Comparison of ENCODE assay signal across 8 mouse cellular contexts in the genomic region with DNA sequence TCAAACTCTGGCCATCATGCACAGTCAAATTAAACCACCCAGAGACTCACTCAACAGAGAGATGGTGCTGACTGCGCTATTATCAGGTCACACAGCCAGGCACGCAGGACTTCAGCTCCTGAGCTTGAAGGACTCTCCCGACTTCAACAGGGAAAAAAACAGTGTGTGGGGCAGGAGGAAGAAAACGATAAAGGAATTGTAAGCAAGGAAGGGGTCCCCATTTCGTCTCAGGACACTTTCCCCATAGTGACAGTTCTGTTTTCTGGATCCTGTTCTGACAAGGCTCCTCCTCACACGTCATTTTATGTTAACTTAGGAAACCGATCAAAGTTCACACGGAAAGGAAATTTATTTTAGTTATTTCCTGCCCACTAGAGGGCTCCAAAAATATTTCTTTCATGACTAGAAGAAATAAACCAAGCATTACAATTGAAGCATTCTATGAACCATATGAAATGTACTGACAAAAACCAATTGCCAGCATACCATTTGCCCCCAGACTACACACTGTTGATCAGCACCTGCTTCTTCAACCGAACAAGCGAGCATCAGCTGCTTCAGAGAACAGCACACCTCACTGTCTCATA. TPM values are rescaled to one million over a fixed set of nuclear protein-coding genes. Genes with fewer than 3 reads are reported as not detected.
DNase-seq lines count a peak whose midpoint lies in the region; ATAC-seq and TF ChIP-seq lines count a peak whose summit lies in the region.

No protein-coding gene starts in this region.

- H3K4me2 ChIP-seq in neural tube, embryonic 15.5 days: peak overlapping the region; percentile 27

- TF ChIP-seq CTCF in lung, adult 2 months (IDR thresholded peaks at IDR 0.05; ENCODE audit: insufficient read depth, low read length): no peak

- no peak for ATAC-seq in CD4-positive, CD25-positive, alpha-beta regulatory T cell, adult 4 months
- no peak for ATAC-seq in neural tube, embryonic 15.5 days (ENCODE audit: low FRiP score)

- no peak for TF ChIP-seq POLR2A in lung, adult 2 months (IDR thresholded peaks at IDR 0.05; ENCODE audit: borderline replicate concordance, extremely low read depth, low read depth, low read length)

- no peaks in the 10 kb centered on the region for H3K27me3 ChIP-seq in neural tube, embryonic 15.5 days (replicated peaks)

- H3K27ac ChIP-seq in neural tube, embryonic 15.5 days (replicated peaks): no peak overlapping the region

- intact Hi-C loops in left cerebral cortex, postnatal 14 days (cut with DNase I): loop anchor here (2.0 to 10.0 kb wide), 2 partner anchors 213 to 245 kb away; no protein-coding TSS in a partner anchor

- H3K4me3 ChIP-seq in lung, adult 2 months (replicated peaks; ENCODE audit: extremely low read depth, low read depth, low read length): peak overlapping the region; percentile 8
- H3K4me3 ChIP-seq in neural tube, embryonic 15.5 days (replicated peaks): 0 out of 2 replicates have a peak overlapping the region, but pooled peaks have one; percentile 3

- H3K9ac ChIP-seq in neural tube, embryonic 15.5 days (replicated peaks): no peak overlapping the region

- DNase-seq in CD4-positive, CD25-positive, alpha-beta regulatory T cell, adult 2 months (ENCODE audit: low read depth, low spot score): peak; percentile 69
- no peak for DNase-seq in lung, adult 2 months
- DNase-seq in lung, postnatal 14 days: no peak
- peak; percentile 80 for DNase-seq in induced T-regulatory cell, adult 2 months (ENCODE audit: low read depth)
- DNase-seq in gastrocnemius, postnatal 25 days: no peak
- DNase-seq in left cerebral cortex, postnatal 14 days (ENCODE audit: low spot score in 2 of 2): no peak

- no peaks in the 10 kb centered on the region for H3K9me3 ChIP-seq in neural tube, embryonic 15.5 days (replicated peaks)

- 10% methylated on average over 10 of the region's 10 CpGs for WGBS in lung, adult 2 months
- WGBS in neural tube, embryonic 15.5 days: 49% methylated on average over 10 of the region's 10 CpGs

- no peaks in the 10 kb centered on the region for H3K36me3 ChIP-seq in neural tube, embryonic 15.5 days

- H3K4me1 ChIP-seq in lung, adult 2 months (ENCODE audit: control insufficient read depth, insufficient read depth, low read length): peaks cover 34% of the 10 kb centered on the region
- peaks cover 36% of the 10 kb centered on the region for H3K4me1 ChIP-seq in neural tube, embryonic 15.5 days

RNA-seq across cellular contexts. Expression of gene Ubl3, which starts 4.6 kb away (rescaled TPM):
- 100 to 1,000 TPM in 1 of 2 experiments, 10 to 100 TPM in 1; 85.9 to 102 TPM for polyA plus RNA-seq in CD4-positive, CD25-positive, alpha-beta regulatory T cell, adult 4 months (2017; shearing (Covaris generic))
- 113 and 118 TPM in 2 replicates for polyA plus RNA-seq in lung, adult 2 months (2012; rRNA removed)
- polyA plus RNA-seq in neural tube, embryonic 15.5 days (2015; fragmentation: Nextera tagmentation; extraction: Ambion mirVana): 98.3 and 98.4 TPM in 2 replicates
- 100 to 1,000 TPM; 102 to 104 TPM for total RNA-seq in gastrocnemius, postnatal 25 days (2021)
- 100 to 1,000 TPM; 177 to 179 TPM for total RNA-seq in left cerebral cortex, postnatal 14 days (2021)

Comparison
In these comparisons a context has a peak if more than half of its experiments do, and no peak if none do; other contexts are left out.
1. DNase-seq: peak in CD4-positive, CD25-positive, alpha-beta regulatory T cell, adult 2 months (single experiment) and induced T-regulatory cell, adult 2 months (single experiment); none in lung, adult 2 months (single experiment), lung, postnatal 14 days (single experiment), gastrocnemius, postnatal 25 days (single experiment) and left cerebral cortex, postnatal 14 days (0 of 2).